Mouse (Mus musculus) adrenal gland, adult 18-20 months (tissue): ENCODE results near the gene Hmces. TPM values are rescaled to one million over a fixed set of nuclear protein-coding genes. Genes with fewer than 3 reads are reported as not detected.
"Not testable (repeated sequence)": the region's sequence is repeated elsewhere in the genome, so short reads cannot be mapped to it uniquely, and the experiment has no call there.

Experiments
- DNase-seq, 2 experiments: peaks; one replicate each; pipeline ENCODE4 v3.0.0; 2021 to 2022; ENCODE audit warnings: low spot score in 2 of 2
- microRNA-seq, 2 experiments: library from miRNA; unstranded; fragments of <30 nt; microRNA quantifications; one replicate each; pipeline ENCODE4 v1.2.0; 2021; ENCODE audit warnings: borderline number of aligned reads in 2 of 2
- total RNA-seq, 2 experiments: library from RNA; stranded (reverse); gene quantifications; 1 replicate in 1 of 2; 2 replicates in 1 of 2; pipeline ENCODE4 v1.2.3; 2021

The Hmces gene
- total RNA-seq, 2 experiments from 2014 or later: 23.1 to 24.8 TPM

DNA sequence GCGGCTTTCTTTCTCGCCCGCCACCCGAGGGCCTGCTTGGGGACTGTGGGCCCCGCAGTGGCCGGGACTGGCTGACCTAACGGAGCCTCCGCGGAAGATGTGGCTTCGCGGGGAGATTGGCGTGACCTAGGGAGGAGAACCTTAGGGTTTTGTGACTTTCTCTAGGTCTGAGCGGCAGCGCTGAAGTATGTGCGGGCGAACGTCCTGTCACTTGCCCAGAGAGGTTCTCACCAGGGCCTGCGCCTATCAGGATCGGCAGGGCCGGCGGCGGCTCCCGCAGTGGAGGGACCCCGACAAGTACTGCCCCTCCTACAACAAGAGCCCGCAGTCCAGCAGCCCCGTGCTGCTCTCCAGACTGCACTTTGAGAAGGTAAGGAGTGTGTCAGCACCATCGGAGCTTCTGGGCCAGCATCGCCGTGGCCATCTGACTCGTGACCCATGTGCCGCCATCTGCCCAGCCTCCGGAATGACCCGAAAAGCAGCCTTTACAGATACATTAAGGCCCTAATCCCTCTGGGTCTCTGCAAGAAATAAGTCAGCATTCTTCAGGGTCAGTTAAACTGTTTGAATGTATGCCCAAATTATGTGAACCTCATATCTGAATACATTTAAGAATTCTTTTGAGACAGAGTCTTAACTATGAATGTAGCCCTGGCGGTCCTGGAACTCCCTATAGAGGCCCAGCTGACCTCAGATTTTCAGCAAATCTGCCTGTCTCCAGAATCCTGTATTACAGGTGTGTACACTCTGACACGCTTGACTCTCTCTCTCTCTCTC is 779 bp downstream of the Hmces start:
- peak; percentile 51 to 53 for DNase-seq

DNA sequence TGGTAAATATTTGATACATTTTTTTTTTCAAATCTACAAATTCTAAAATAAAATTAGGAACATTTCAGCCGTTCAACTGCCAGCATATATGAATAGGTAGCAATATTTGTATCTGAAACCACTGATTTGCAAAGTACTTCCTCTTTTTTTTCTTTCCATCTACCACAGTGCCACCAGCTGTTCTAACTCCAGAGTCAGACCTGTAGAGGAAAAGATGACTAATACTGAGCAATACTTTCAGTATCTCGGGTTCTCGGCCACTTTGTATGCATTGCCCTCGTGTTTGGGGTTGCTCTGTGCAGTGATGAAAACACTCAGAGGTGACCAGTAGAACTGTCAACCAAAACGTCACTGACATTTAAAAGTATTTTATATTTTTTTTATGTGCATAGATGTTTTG is 2.2 kb downstream of the Hmces start:
- DNase-seq: no peak

DNA sequence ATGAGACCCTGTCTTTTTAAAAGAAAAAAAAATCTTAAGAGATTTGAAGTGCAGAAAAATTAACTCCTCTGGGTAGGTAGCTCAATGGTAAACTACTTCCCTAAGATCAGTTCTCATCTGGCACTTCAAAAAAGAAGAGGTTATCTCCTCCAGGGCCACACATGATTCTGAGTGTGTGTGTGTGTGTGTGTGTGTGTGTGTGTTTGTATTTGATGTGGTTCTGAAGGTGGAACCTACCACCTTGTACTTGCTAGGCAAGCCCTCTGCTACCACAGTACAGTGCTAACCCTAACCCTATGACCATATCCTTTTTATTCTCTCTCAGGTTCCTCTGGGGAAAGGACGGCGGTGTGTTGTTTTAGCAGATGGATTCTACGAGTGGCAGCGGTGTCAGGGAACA is 7.5 kb downstream of the Hmces start:
- no peak for DNase-seq

DNA sequence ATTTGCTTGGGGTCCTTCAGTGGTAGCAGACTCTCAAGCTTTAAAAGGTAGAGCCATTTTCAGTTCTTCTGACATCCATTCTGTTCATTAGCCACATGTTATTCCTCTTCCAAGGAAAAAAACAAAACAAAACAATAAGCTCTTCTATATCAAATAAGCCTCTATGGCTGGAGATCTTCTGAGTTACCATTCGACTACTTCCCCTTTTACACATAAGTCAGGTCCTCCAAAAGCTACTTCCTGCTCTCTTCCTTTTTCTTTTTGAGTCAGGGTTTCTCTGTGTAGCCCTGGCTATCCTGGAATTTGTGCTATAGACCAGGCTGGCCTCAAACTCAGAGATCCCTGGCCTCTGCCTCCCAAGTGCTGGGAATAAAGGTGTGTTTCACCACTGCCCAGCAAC is 9.9 kb downstream of the Hmces start:
- no peak for DNase-seq

DNA sequence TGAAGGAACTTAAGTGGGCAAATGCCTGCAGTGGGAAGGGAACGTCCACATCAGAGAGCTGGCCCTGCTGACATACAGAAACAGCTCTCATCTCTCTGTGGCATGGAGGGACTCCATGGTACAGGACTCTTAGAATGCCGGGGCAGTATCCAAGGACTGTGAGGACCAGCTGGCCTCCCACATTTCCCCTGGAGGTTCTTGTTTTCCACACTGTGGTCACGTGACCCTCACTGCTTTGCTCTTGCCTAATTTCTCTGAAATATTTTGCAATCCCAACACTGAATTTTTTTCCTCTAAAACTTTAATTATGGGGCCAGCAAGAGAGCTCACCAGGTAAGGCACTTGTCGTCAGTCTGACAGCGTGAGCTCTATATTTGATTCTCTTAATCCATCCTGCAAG is 21.3 kb downstream of the Hmces start:
- no peak for DNase-seq

DNA sequence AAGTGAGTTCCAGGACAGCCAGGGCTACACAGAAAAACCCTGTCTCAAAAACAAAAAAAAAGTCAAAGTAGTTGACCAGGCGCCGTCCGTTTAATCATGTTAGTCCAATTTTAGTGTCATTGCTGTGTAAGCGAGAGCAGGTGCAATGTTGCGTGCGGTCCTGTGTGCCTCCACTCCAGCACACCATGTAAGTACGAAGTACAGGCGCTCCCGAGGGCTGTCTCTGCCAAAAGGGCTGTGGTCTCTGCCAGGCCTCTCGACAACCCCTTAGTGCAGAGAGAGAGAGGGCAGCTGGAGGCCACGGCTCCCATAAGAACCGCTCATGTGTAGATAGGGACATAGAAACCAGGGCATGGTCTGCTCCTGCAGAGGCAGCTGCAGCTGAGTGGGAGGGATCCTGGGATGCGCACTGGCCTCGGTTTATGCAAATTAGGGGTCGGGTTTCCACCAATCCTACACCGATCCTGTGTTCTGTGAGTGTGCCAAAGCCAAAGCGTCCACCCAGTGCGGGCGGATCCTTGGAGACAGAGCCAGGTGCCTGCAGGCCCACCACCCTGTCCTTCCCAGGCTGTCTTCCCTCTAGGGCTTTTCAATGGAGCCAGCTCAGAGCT is 23.5 kb downstream of the Hmces start:
- DNase-seq: no peak

DNA sequence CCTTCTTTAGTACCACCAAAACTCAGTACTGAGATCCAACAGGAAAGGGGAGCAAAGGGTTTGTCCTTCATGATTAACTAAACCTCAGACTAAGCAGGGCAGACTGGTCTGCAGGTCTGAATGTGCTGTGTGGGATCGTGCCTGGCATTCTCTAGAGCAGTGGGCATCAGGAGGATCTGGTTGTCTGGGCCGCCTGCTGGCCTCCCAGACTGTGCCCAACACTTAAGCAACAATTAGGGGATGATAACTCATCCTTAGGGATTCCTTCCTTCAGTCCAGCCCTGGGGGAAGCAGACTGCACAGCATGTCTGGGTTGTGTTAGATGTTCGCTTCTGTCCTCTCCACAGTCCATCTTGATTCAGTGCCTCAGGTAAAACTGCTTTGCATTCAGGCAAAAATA is 25.2 kb downstream of the Hmces start:
- DNase-seq: no peak

DNA sequence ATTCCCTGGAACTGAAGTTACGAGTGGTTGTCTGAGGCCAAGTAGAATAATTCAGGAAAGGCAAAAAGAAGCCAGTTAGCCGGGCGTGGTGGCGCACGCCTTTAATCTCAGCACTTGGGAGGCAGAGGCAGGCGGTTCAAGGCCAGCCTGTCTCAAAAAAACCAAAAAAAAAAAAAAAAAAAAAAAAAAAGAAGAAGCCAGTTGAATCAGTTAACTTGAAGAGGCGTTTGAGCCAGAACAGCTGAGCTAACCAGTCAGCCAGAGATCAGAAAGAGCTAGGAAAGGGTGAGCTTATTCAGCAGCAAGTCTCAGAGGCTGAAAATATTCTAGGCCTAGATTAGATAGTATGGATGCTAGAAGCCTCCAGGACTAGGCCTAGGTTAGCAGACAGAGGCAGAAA is 28.4 kb downstream of the Hmces start:
- no peak for DNase-seq

DNA sequence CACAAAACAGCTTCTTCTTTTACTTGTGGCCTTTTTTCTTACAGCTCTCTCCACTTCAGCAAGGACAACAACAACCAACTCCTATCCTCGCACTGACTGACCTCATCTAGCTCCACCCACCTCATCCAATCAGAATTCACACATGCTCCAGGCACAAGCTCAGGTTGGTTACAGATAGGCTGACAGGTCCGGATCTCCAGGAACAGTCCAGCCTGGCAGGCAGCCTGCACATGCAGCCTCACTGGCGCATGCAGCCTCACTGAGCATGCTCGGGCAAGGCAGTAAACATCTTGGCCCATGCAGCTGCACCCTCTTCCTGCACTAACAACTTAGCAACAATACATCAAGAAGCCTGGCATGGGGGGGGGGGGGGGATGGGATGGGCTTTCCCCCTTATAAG is 48.7 kb downstream of the Hmces start:
- not testable (repeated sequence) for DNase-seq

DNA sequence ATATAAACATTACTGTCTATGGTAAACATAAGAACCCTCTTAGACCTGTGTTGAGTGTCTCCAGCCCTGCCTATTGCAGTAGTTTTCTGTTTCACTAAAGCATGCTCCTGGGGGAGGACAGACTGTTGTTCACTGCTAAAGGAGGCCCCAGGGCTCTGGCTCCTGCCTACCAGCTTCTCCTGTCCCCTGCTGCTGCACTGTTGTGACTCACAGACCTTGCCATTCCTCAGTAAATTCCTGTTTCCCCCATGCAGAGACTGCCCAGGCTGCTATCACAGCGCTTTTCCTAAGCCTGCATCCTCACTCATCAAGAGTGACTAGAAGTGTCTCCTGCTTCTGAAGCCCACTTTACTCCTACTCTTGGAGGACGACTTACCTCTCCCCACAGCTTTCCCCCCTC is 56.3 kb downstream of the Hmces start:
- no peak for DNase-seq

DNA sequence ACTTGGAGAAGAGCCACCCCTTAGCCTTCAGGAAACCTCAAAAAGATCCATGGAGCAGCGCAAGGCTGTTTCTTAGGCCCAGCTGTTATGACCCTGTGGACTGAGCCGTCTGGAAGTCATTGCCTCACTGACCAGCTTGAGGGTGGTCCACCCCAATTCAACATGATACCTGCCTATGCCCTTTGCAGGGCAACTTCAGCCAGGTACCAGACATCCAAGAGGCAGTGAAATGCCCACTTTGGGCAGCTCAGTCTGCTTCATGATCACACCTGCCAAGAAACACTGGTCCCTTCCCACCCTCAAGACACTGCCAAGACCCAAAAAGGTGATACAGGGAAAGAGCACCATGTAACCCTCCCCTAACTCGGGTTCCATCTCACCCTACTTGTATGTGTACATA is 66.0 kb downstream of the Hmces start:
- DNase-seq: no peak

DNA sequence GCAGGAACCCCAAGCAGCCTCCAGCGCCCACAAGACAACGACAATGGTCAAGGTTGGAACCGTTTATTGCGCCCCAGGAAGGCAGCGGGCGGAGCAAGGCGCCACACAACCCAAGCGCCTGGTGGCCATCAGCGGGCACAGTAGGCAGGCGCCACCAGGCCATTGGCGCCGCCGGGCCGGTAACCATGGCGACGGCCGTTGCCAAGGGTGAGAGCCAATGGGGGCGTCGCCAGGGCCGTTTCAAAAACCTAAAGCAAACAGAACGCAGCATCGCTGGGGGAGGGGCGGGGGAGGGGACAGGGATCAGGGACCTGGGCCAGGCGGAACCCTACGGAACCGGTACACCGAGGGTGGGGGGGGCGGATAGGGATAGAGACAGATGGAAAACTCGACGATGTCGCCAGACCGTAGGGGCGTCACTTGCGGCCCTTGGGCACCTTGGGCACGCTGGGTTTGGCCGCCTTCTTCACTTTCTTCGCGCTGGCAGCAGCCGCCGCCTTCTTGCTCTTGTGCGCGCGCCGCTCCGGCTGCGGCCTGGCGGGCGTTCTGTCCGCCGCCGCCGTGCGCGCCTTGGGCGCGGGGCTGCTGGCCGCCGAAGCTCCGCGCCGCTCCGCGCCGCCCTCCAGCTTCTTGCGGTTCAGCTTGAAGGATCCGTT is 66.8 kb downstream of the Hmces start:
- DNase-seq: peak; percentile 57 to 69

DNA sequence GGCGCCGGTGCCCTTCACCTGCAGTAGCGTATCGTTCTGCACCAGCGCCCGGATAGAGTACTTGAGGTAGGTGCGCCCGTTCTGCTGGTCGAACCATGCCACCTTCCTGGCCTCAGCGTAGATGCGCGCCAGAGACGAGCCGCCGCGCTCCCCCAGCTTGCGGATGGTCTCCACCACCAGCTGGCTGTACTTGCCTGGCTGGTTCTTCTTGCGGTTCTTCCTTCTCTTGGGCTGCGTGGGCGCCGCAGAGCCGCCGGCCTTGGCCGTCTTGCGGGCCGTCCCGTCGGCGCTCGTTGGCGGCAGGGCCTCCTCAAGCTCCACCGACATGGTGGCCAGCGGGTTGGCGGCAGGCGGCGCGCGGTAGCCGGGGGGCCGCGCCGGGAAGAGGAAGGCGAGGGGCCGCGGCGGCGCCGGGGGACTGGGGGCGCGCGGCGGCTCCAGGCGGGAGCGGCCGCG is 67.3 kb downstream of the Hmces start:
- DNase-seq: no peak

DNA sequence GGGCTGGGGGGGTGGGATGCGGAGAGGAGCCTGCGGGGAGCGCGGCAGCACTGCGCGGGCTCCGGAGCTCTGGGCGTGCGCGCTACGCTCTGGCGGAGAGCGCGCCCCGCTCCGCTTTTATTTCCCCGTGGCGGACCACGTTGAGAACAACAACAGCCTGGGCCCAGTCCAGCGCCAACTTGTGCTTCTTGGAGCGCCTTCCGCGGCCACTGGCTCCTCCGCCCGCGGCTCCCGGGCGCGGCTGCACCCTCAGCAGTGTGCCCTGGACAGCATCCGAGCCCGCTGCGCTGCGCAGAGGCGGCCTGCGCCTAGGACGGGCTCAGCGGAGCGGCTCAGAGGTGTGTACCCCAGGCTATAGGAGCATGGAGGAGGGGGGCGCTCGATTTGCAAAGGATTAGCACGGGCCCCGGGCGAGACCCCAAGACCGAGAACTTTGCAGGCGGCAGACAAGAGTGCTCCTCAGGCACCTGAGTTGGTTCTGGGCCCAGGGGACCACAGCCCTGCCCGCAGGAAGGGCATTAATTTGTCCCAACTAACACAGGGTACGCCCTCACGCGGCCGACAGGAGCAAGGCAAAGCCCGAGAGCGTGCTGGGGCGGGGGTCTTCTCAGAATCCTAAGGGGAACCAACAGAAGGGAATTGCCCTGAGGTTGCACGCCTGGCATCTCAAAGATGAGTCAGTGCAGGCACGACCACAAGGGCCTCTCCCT is 68.0 kb downstream of the Hmces start, which contains the start of gene H1fx:
H1fx (minus strand) TSS at position 91 of the 710 bp plus-strand sequence.
- peak; percentile 41 to 52 for DNase-seq

DNA sequence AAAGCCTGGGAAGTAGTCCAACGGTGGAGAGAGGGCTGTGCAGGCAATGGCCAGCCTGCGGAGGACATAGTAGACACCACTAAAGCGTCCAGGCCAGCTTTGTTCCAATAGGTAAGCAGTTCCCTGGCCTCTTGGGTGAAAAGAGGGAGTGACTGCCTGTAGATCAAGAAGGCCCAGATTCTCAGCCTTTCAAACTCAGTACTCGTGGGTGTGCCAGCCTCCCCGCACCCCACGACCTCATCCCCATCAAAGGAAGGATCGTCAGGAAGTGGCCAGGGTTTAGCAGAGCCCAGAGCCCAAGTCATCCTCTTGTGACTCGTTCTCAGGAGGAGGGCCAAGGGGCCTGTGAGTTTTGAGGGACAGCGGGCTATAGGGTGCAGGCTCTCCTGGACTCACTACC is 68.8 kb downstream of the Hmces start:
- DNase-seq: no peak

Small RNAs within 50 kb of the gene (microRNA-seq; reads per million reads assigned to microRNA genes)
- gene Gm47286: 0 reads per million in 2 experiments

Other genes starting within 250 kb of the Hmces start
- gene Aplf, start 241.7 kb upstream of the Hmces start, total RNA-seq: 1 to 10 TPM; 4.4 to 7.5 TPM
- gene Efcc1, start 183.1 kb upstream of the Hmces start, total RNA-seq: under 1 TPM; 0.27 to 0.51 TPM
- gene Gp9, start 135.9 kb upstream of the Hmces start, total RNA-seq: under 1 TPM in 1 of 2 experiments, not detected in 1; 0.70 TPM
- gene Rab43, start 101.8 kb upstream of the Hmces start, total RNA-seq: 10 to 100 TPM; 28.8 to 30.0 TPM
- gene Gm45140, start 78.1 kb upstream of the Hmces start, total RNA-seq: 1 to 10 TPM; 4.3 to 6.8 TPM
- 100 to 1,000 TPM in 1 of 2 experiments, 10 to 100 TPM in 1; 55.9 to 120 TPM for gene Isy1, start 75.1 kb upstream of the Hmces start, total RNA-seq
- 100 to 1,000 TPM; 428 to 457 TPM for gene Cnbp, start 62.8 kb upstream of the Hmces start, total RNA-seq
- 100 to 1,000 TPM; 103 to 105 TPM for gene Copg1, start 26.1 kb upstream of the Hmces start, total RNA-seq
- 1 to 10 TPM; 5.9 to 9.1 TPM for gene H1fx, start 67.7 kb downstream of the Hmces start, total RNA-seq
- gene Rab7, start 131.3 kb downstream of the Hmces start, total RNA-seq: 100 to 1,000 TPM; 295 to 343 TPM
- 100 to 1,000 TPM; 222 to 247 TPM for gene Rpn1, start 170.5 kb downstream of the Hmces start, total RNA-seq